Mouse (Mus musculus) forebrain, embryonic 16.5 days (tissue): Measurements from ENCODE around the gene Gm10837. TPM values are rescaled to one million over a fixed set of nuclear protein-coding genes. Genes with fewer than 3 reads are reported as not detected.
A peak's percentile ranks its signal among the peaks of the same experiment; 100 is the strongest.

Source experiments
- ATAC-seq: fragments of 200-750 bp; cut with Nextera tagmentation; 2 replicates; pipeline ENCODE4 v1.8.0; 2017; ENCODE audit warnings: mild to moderate bottlenecking, moderate library complexity
- H3K27ac ChIP-seq: fragments of 300-500 bp; sonication (generic); 2 replicates; pipeline ENCODE4 v1.5.1; 2014; ENCODE audit warnings: low read length, control low read depth
- H3K27me3 ChIP-seq: fragments of 300-500 bp; sonication (generic); replicated peaks from 2 replicates; pipeline ENCODE4 v1.6.1; 2014; ENCODE audit warnings: low read length; ENCODE audit not compliant: control insufficient read depth, insufficient read depth
- H3K36me3 ChIP-seq: fragments of 300-500 bp; sonication (generic); 2 replicates; pipeline ENCODE4 v1.6.1; 2014; ENCODE audit not compliant: control insufficient read depth, insufficient read depth
- H3K4me1 ChIP-seq: fragments of 300-500 bp; sonication (generic); replicated peaks from 2 replicates; pipeline ENCODE4 v1.6.1; 2014; ENCODE audit warnings: low read length; ENCODE audit not compliant: control insufficient read depth, insufficient read depth
- H3K4me2 ChIP-seq: fragments of 300-500 bp; sonication (generic); 2 replicates; pipeline ENCODE4 v1.6.1; 2014; ENCODE audit warnings: mild to moderate bottlenecking, low read length, control low read depth
- H3K4me3 ChIP-seq: fragments of 300-500 bp; sonication (generic); replicated peaks from 2 replicates; pipeline ENCODE4 v1.5.1; 2014; ENCODE audit warnings: mild to moderate bottlenecking, low read length, control low read depth
- H3K9ac ChIP-seq: fragments of 300-500 bp; sonication (generic); replicated peaks from 2 replicates; pipeline ENCODE4 v1.6.1; 2014; ENCODE audit warnings: low read depth, low read length, control low read depth
- H3K9me3 ChIP-seq: fragments of 300-500 bp; sonication (generic); 2 replicates; pipeline ENCODE4 v1.6.1; 2016; ENCODE audit warnings: low read length; ENCODE audit not compliant: control insufficient read depth
- WGBS: fragments of 180-500 bp; shearing (Covaris S2); extraction: QIAGEN DNeasy Blood & Tissue Kit; methylation state at CpG from one replicate; pipeline ENCODE4 v1.1.7; 2014; 5-methylcytosine and 5-hydroxymethylcytosine counted together
- polyA plus RNA-seq: library from polyadenylated mRNA; unstranded; fragments of >200 nt; fragmentation: Nextera tagmentation; extraction: Ambion mirVana; gene quantifications from 2 replicates; pipeline ENCODE4 v1.2.1, GENCODE M21; 2015

Gm10837 gene
- polyA plus RNA-seq, result 0.16 and 0.41 TPM in 2 replicates

DNA sequence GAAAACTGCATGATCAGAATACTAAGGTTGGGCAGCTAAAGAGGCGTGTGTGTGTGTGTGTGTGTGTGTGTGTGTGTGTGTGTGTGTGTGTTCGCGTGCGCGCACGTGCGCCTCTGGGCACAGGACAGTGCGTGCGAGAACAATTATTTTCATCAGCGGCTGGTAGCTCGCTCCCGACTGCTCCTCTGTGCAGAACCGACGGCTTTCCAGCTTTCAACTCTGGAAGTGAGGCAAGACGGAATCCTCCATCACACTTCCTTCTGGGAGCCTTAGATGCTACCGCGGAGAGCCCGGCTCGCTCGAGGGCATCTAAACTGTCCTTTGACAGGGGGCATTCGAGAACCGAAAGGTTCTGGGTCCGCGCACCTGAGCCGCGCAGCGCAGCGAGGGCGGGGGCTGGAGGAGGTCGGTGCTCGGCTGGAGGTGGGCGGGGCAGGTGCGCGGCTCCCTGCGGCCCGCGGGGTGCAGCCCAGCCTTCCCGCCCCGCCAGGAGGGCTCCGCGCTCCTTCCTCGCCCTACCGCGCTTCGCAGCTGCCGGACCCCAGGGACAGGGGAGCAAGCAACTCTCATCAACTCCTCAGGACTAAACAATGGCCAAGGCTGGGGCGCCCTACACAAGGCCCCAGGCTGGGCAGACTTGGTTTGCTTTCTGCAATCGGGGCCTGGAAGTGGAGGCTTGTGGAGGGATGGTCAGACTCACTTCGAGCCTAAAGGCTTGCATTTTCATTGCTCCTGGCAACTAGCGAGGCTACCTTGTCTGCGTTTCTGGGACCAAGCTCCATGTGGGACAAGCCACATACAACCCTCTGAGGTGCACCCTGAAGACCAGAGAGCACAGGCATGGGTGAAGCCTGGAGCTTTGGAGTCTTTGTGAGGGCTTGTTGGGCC lies at the start of gene Gm10837:
Gene Gm10837, plus strand, starts transcription at position 146 of the 888 bp plus-strand sequence.
- H3K4me2 ChIP-seq, result peak within 1 kb of the TSS; percentile 46
- peak within 1 kb of the TSS; percentile 33 for H3K4me3 ChIP-seq
- H3K9me3 ChIP-seq, result no peaks in the 10 kb centered on the region
- peaks cover 8% of the 10 kb centered on the region for H3K4me1 ChIP-seq
- ATAC-seq, result peak; percentile 63
- no peaks in the 10 kb centered on the region for H3K36me3 ChIP-seq
- peak within 1 kb of the TSS; percentile 41; the same call in 1 of the 2 replicates for H3K9ac ChIP-seq
- 3% methylated on average over 51 of the region's 51 CpGs for WGBS
- H3K27me3 ChIP-seq, result peaks cover 25% of the 10 kb centered on the region
- peak within 1 kb of the TSS; percentile 44; the same call in 1 of the 2 replicates for H3K27ac ChIP-seq

DNA sequence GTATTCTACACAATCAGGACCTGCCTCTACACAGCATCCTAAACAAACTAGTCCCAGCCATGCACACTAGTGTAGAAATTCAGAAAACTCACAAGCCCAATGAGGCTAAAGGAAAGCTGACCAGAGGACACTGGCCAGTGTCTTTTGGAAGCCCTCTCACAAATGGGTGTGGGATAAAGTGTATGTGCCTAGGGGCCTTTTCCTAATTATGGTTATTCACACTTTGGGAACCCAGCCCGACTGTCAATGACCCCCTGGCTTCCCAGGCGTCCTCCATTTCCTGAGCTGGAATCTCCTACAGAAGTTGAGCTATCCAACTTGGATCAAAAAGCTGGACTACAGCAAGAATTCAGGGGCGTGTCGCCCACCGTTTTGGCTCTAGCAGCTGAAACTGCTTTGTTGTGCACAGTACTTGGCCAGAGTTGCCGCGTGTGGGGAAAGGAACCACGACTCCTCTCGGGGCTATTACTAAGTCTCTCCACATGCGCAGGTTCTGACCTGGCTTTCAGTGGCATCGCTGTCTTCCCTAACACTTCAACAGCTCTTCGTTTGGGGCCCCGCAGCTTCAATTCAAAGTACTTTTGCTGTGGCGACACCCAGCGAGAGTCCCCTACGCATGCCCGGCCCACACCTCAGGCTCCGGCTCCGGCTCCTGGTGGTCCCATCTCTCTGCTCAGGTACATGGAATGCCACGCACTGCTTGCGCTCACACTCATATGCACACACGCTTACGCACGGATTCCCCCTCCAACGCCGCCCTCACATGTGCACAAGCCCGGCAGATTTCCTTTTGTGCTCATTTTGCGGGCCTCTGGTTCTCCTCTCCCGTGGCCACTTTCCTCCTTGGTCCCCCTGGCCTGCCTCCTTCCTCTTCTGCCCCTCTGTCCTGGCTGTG lies 40.5 kb upstream of the Gm10837 start:
- H3K27me3 ChIP-seq, result peaks cover 26% of the 10 kb centered on the region
- H3K27ac ChIP-seq, result peak overlapping the region; percentile 20
- no peak for ATAC-seq
- peak overlapping the region; percentile 42 for H3K4me3 ChIP-seq
- no peaks in the 10 kb centered on the region for H3K9me3 ChIP-seq
- peak overlapping the region; percentile 54 for H3K4me2 ChIP-seq
- H3K4me1 ChIP-seq, result peaks cover 37% of the 10 kb centered on the region
- H3K36me3 ChIP-seq, result no peaks in the 10 kb centered on the region
- peak overlapping the region; percentile 47 for H3K9ac ChIP-seq
- WGBS, result 3% methylated on average over 29 of the region's 29 CpGs

DNA sequence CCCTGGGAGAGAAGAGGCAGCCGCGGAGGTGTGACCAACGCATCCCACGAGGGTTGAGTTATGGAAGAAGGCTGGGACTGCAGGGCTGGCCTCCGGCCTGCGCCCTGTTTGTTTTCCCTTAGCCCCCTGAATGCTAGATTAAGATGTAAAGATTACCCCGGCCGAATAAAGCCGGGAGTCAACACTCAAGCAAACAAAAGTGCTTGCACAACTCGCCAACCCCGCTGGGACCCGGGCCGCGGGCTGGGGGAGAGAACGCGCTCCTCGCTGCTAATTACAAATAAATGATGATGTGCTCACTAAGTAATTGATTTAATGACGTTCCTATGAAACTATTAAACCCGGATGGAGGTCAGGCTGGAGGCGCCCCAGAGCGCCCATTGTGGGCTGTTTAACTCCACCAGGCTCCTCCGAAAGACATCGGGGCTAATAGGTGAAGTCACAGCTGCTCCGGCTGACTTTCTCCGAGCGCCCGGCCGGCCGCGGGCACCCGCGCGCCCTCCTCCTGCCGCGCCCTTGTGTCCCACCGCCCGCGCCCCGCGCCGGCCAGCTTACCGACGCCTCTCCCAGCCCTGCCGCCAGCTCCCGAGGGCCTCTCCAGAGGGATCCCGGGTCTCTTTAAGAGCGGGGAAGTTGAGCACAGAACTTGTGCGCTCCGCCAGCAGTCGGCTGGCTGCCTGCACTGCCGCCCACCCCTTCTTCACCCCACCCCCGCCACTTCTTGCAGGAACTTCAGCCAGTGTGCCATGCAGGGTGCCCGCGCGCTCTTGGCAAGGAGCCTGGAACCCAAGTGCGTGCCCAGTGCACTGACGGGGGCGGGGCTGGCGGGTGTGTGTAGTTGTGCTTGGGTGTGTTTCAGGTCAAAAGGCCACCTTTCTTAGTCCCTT lies 39.6 kb upstream of the Gm10837 start, which contains the start of gene Gm5089:
Gene Gm5089, minus strand, starts transcription at position 620 of the 887 bp plus-strand sequence.
- no peaks in the 10 kb centered on the region for H3K36me3 ChIP-seq
- H3K9ac ChIP-seq, result peak within 1 kb of the TSS; percentile 47
- no peaks in the 10 kb centered on the region for H3K9me3 ChIP-seq
- peaks cover 29% of the 10 kb centered on the region for H3K27me3 ChIP-seq
- H3K4me1 ChIP-seq, result peaks cover 37% of the 10 kb centered on the region
- under 1% methylated on average over 59 of the region's 59 CpGs for WGBS
- ATAC-seq, result peak; percentile 47
- H3K4me3 ChIP-seq, result peak within 1 kb of the TSS; percentile 42
- H3K4me2 ChIP-seq, result peak within 1 kb of the TSS; percentile 54
- H3K27ac ChIP-seq, result peak within 1 kb of the TSS; percentile 39

DNA sequence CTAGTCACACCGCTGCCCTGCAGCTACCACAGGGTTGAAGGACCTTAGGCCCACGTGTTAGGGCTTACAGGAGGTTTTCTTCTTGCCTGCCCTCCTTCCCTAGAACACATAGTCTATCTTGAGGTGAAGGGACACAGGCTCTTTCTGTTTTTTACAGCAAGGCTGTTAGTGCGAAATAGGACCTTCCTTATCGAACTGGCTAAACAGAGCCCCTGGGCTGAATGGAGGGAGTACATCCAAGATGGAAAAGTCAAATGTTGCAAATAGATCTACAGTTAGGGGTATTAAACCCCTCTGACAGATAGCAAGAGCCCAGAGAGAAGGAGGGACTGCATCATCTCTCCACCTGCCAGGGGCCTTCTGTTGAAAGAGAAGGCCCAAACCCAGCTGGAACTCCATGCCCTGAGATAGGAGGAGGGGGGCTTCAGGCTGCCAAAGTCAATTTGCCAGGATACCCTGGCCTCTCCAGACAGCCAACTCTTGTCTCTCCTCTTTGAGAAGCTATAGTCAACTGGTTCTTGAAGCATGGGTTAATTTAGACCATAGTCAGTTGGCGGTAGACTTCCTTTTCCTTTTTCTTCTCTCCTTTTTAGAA lies 38.7 kb upstream of the Gm10837 start:
- peaks cover 32% of the 10 kb centered on the region for H3K27me3 ChIP-seq
- WGBS, result 62% methylated on average over 5 of the region's 5 CpGs
- no peak overlapping the region for H3K27ac ChIP-seq

DNA sequence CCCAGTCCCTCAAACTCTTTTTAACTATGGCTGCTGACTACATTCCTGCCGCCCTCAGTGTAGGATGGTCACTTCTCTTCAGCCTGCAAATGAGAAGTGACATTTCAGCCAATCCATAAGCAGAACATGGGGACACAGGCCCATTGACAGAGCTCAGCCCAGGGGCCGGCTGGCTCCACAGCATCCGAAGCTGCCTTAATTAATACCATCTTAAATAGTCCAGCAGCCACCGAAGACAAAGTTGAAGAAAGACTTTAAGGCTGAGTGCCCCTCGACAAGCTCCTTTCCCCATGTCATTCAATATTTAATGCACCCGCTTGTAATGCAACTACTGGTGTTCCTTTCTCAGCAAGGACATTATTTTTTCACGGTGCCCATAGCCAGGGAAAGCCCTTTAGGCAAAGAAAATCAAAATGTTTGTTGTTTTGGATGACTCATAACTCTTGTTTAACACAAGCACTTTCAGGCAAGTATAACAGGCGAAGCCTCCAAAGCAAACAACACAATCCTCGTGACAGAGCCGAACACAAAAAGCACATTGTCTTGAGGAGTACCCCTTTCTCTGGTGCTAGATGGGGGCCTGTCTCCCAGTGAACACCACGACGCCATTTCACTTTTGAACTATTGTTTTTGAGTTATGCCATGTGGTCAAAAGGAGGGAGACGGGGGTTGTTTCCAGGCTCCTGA lies 37.5 kb upstream of the Gm10837 start:
- Histone ChIP-seq H3K9me3 (no peaks in the 10 kb centered on the region), H3K4me1 (peaks cover 37% of the 10 kb centered on the region), H3K4me2 (peak overlapping the region; percentile 52), H3K9ac (no peak overlapping the region), H3K36me3 (no peaks in the 10 kb centered on the region), H3K27me3 (peaks cover 32% of the 10 kb centered on the region), H3K4me3 (no peak overlapping the region), H3K27ac (peak overlapping the region; percentile 2)
- WGBS, result 5% methylated on average over 13 of the region's 13 CpGs
- peak; percentile 24; the same call in 1 of the 2 replicates for ATAC-seq

More for the DNA sequence above, 38.7 kb upstream of the Gm10837 start:
- no peak for ATAC-seq
- H3K4me1 ChIP-seq, result peaks cover 37% of the 10 kb centered on the region
- H3K4me3 ChIP-seq, result no peak overlapping the region
- no peaks in the 10 kb centered on the region for H3K36me3 ChIP-seq
- no peak overlapping the region for H3K9ac ChIP-seq
- H3K9me3 ChIP-seq, result no peaks in the 10 kb centered on the region
- no peak overlapping the region for H3K4me2 ChIP-seq

DNA sequence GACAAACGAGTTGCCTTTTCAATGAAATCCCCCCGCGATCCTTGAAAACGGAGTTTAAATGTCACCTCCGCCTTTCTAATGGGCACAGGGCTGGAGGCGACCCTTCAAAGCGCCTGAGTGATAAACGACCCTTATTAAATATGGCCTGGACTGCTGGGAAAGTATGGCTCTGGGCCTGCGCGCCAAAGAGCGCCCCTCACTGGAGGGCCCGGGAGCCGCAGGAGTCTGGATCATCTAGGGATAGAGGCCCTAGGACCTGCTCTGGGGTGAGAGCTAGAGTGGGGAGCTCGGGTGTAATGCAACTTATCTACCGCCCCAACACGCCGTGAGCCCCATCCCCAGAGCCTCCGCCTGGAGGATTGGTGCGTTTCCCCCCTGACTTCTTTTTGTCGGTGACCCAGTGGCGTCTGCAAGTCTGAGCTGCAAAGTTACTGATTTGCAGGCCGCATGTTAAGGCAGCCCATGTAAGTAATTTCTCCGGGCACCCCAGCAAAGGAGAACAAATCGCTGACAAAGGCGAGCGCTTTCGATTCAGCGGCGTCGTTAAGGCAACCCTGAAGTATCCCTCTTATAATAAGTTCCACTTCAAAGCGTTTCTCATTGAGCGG lies 36.9 kb upstream of the Gm10837 start:
- Histone ChIP-seq H3K27me3 (peaks cover 32% of the 10 kb centered on the region), H3K36me3 (no peaks in the 10 kb centered on the region), H3K27ac (peak overlapping the region; percentile 2), H3K4me3 (peak overlapping the region; percentile 20), H3K4me1 (peaks cover 37% of the 10 kb centered on the region), H3K9me3 (no peaks in the 10 kb centered on the region), H3K9ac (no peak overlapping the region), H3K4me2 (peak overlapping the region; percentile 52)
- peak; percentile 72 for ATAC-seq
- WGBS, result under 1% methylated on average over 32 of the region's 32 CpGs

DNA sequence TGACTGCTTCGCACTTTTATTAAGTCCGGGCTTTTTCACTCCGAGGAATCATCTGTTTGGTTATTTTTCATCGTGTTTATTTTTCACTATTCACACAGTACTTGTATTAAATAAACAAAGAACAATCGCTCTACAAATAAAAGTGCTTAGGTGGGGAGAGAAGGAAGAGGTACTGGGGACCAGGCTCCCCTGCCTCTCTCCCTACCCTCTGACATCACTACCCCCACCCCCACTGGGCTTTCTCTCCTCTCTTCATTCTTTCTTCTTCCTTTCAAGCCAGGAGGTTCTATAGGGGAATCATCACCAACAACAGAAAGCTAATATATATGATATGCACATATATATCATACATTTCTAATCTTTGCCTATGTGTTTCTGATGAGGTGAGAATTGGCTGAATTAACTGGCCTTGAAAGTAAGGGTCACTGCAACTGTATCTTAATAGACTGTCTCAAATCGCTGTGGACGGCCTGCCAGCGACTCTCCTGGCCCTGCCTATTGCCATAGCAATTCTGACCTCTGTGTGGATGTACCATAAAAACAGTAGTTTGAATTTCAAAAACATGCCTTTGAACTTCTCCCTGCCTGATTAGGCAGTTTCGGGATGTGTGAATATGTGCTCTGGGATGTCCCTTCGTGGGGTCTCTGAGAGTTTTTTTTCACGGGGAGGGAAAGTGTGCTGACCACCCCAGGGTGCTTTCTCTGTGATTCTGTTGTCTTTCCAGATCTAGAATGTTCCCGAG lies 36.2 kb upstream of the Gm10837 start:
- H3K9me3 ChIP-seq, result no peaks in the 10 kb centered on the region
- peak overlapping the region; percentile 2; the same call in 1 of the 2 replicates for H3K27ac ChIP-seq
- no peaks in the 10 kb centered on the region for H3K36me3 ChIP-seq
- H3K4me2 ChIP-seq, result peak overlapping the region; percentile 52
- 9% methylated on average over 12 of the region's 12 CpGs for WGBS
- H3K4me1 ChIP-seq, result peaks cover 37% of the 10 kb centered on the region
- no peak overlapping the region for H3K9ac ChIP-seq
- no peak for ATAC-seq
- peaks cover 32% of the 10 kb centered on the region for H3K27me3 ChIP-seq
- no peak overlapping the region; the same call in 1 of the 2 replicates for H3K4me3 ChIP-seq
